Mouse (Mus musculus): ENCODE results near the gene Prkce.

GRCm38 (mm10) chr17:86128198-86128597, 39.4 kb upstream of the Prkce start:
- TF ChIP-seq CTCF (IDR thresholded peaks at IDR 0.05; ENCODE audit: low read depth) (no peak), EP300 (IDR thresholded peaks at IDR 0.05; ENCODE audit: low read depth) (no peak)
